Mouse (Mus musculus): ENCODE measurements around the gene Tex46. TPM values are rescaled to one million over a fixed set of nuclear protein-coding genes. Genes with fewer than 3 reads are reported as not detected.

The Tex46 gene
- total RNA-seq, 2 experiments from 2014 or later: not detected

DNA sequence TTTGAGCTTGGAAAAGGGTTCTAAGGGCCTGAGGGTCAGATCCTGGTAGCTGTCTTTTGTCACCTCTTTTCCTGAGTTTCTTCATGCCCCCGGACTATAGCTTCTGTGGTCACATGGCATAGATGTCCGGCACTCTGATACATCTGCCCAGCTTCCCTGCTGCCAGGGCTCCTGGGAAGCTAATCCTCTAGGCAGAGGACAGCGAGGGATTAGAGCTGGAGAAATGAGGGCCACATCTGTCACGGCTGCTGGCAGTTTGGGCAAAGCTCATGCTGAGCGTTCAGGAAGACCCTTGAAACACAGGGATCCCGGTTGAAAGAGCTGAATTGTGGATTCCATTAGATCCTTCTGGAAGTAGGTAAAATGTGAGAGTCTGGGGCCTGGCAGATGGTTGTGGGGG lies 12.2 kb downstream of the Tex46 start, which contains the start of gene Lactbl1:
Gene Lactbl1, plus strand, starts transcription at position 234 of the 400 bp plus-strand sequence.
- intact Hi-C loops (cut with DNase I): loop anchor here (2.0 to 10.0 kb wide), 2 partner anchors 254 to 378 kb away; partner anchors contain the start of gene Tcea3
- DNase-seq (ENCODE audit: low spot score in 2 of 2): no peak

DNA sequence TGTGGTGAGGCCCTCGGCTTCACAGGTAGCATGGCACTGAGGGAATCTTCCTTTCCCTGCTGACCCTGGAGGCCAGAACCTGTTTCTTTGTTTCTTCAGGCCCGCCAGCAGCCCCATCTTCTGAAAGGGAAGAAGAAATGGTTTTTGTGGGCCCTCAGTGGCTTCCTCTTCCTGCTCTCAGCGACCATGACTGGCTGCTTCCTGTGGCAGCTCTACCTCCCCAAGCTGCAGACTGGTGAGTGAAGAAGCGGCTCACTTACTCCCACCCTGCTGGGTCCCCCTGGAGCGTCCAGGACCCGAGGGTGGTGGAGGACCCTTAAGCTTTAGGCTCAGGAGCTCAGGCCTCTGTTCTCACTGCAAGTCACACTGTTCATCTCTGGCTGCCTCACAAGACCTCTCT lies 16.4 kb downstream of the Tex46 start:
- intact Hi-C loops (cut with DNase I): loop anchor here (10.0 kb wide), 1 partner anchor 382 kb away; the partner anchor contains the start of gene Tcea3
- no peak for DNase-seq (ENCODE audit: low spot score in 2 of 2)

DNA sequence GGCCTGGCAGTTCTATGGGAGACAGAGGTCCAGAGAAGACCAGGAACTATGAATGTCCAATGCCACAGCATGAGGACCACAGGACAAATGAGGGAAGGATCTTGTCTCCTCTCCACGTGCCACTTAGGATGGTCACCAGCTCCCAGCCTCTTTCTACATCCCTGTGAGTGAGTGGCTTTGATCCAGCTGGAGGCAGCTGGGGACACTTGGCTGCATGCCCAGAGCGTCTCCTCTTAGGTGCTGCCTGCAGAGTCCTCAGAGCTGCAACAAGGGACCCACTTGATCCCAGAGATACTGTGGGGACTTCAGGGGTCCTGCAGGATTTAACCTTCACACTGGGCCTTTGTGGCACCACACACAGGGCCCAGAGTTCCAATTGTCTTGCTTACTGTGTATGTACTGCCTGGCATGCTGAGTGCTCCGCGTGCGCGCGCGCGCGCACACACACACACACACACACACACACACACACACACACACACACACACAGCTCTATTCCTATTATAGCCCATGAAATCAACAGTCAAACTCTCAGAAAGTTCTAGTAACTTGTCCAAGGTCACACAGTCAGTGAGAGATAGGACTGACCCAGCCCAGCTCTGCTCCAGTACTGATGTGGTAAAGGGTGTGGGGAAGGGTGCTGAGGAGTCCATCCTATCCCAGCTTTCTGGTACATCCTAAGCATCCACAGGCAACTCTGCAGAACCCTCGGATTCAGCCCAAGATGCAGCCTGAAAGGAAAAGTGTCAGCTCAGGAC lies 21.2 kb downstream of the Tex46 start:
- intact Hi-C loops (cut with DNase I): no loop called here
- DNase-seq (ENCODE audit: low spot score in 2 of 2): peak; percentile 65 to 88

DNA sequence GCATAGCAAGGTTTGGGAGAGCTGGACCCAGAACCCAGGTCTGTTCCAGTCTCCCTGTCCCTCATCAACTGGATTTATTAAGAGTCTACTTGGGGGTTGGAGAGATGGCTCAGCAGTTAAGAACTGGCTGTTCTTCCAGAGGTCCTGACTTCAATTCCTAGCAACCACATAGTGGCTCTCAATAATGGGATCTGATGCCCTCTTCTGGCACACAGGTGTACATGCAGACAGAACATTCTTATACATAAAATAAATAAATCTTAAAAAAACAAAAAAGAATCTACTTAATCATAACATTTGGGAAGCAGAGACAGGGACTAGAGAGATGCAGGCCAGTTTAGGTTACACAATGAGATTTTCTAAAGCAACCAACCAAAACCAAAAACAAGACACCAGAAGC lies 25.8 kb downstream of the Tex46 start:
- DNase-seq (ENCODE audit: low spot score in 2 of 2): no peak
- intact Hi-C loops (cut with DNase I): no loop called here

DNA sequence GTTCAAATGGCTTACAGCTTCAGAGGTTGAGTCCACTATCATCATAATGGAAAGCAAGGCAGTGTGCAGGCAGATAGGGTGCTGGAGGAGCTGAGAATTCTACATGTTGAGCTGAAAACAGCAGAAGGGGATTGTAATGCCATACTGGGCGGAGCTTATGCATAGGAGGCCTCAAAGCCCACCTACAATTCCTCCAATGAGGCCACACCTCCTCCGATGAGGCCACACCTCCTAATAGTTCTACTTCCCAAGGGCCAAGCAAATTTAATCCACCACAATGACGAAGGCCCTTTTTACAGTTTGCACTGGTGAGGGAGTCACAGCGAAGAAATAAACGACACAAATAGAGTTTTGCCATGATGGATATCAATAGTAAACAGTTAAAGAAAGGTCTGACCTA lies 26.3 kb downstream of the Tex46 start:
- DNase-seq (ENCODE audit: low spot score in 2 of 2): no peak
- intact Hi-C loops (cut with DNase I): no loop called here

DNA sequence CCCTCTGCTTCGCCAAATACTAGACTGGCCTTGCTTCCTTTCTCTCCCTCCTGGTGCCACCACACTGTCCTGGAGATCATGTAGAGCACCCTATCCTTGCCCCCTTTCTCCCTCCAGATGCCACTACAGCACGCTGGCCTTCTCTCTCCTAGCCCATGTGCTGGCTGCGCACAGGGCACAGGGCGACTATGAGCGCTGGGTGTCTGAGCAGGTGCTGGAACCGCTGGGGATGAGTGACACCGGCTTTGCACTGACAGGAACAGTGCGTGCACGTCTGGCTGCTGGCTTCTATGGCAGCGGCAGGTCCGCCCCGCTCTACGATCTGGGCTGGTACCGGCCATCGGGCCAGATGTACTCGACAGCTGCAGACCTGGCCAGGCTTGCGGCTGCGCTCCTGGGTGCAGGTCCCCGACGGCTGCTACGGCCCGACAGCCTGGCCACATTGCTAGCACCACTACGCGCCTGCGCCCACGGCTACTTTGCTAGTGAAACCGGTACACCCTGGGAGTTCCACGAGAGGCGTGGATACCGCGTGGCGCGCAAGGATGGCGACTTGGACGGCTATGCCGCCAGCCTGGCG lies 26.8 kb downstream of the Tex46 start:
- DNase-seq (ENCODE audit: low spot score in 2 of 2): no peak
- intact Hi-C loops (cut with DNase I): no loop called here

DNA sequence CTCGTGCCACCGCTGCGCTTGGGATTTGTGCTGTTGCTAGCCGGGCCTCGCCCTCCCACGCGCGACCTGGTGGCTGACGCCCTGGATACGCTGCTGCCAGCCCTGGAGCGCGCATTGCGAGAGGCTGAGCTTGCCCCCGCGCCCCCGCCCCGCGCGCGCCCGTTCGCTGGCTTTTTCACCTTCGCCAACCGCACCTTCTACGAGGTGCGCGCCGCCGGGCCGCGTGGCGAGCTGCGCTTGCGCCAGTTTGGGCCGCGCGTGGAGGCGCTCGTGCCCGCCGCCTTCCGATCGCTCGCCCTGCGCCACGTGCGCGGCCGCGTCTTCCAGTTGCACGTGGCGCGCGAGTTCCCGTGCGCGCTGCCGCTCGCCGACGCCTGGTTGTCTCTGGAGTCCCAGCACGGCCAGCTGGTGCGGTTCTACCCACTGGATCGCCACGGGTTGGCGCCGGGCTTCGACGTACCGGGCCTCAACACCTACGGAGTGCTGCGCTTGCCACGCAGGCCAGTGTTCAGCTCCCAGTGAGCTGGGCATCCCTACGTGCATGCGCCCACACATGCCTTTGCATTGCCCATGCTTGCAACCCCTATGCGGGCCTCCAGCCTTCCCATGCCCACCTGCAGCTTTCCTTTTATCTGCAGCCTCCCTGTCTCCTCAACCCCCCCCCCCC lies 27.5 kb downstream of the Tex46 start:
- intact Hi-C loops (cut with DNase I): no loop called here
- DNase-seq (ENCODE audit: low spot score in 2 of 2): peak; percentile 82 to 90

DNA sequence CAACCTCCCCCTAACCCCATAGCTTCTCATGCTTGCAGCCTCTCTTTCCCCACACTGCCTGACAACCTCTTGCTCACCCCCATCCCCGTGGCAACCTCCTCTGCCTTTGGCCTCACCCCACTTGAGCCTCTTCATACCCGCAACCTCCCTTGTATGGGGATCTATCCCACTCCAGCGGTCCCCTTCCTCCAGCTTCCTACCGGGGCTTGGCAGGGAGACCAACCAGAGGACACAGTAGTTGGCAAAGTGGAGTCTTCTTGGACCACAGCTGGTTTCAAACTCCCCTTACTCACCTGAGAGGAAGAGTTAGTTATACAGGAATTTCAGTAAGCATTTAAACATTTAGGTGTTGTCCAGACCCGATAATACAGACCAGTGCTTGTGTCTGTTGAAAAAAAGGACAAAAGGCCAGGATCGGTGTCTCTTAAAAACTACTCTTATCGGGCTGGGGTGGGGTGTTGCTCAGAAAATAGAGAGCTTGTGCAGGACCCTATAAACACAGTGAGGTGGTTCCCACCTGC lies 28.1 kb downstream of the Tex46 start:
- DNase-seq (ENCODE audit: low spot score in 2 of 2): no peak
- intact Hi-C loops (cut with DNase I): no loop called here

DNA sequence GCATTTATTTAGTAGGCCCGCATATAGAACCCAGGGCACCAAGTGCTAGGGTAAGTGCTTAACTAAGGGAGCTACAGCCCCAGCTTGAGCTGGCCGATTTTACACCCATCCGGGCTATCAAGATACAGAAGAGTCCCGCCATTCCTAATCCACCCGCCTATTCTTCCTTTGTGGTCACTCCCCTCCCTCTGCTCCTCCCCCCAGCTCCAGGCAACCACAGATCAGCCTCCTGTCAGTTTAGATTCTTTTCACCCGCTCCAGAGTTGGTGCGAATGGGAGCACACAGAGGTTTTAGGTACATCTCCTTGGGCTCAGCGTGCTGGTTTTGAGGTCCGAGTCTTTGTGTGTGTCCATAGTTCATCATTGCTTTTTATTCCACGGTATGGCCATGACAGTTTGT lies 28.7 kb downstream of the Tex46 start:
- intact Hi-C loops (cut with DNase I): no loop called here
- DNase-seq (ENCODE audit: low spot score in 2 of 2): no peak

DNA sequence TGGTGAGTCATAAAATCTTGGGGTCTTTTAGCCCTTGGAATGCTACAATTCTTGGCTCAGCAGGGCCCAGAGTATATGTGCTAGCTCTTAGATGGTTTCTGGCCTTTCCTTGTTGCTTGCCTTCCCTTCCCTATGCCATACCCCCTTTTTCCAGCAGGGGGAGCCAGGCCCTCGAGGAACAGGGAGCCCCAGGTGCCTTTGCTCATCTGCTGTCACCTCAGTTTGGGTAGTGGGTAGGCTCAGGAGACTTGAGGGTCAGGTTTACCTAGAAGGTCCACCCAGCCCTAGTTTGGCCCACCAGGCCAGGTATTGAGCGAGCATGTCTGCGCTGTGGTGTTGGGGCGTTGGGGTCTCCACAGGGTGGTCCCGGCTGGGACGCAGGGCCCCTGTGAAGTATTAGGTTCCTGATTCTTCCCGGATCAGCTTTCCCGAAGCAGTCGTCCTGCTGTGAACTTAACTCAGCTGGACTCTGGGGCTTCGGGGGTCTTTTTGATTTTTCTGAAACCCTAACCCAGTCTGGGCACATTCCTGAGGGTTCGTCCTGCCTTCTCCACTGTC lies 38.8 kb downstream of the Tex46 start:
- DNase-seq (ENCODE audit: low spot score in 2 of 2): peak; percentile 91 to 92
- intact Hi-C loops (cut with DNase I): loop anchor here (5.0 kb wide), 1 partner anchor 423 kb away; no protein-coding TSS in a partner anchor

DNA sequence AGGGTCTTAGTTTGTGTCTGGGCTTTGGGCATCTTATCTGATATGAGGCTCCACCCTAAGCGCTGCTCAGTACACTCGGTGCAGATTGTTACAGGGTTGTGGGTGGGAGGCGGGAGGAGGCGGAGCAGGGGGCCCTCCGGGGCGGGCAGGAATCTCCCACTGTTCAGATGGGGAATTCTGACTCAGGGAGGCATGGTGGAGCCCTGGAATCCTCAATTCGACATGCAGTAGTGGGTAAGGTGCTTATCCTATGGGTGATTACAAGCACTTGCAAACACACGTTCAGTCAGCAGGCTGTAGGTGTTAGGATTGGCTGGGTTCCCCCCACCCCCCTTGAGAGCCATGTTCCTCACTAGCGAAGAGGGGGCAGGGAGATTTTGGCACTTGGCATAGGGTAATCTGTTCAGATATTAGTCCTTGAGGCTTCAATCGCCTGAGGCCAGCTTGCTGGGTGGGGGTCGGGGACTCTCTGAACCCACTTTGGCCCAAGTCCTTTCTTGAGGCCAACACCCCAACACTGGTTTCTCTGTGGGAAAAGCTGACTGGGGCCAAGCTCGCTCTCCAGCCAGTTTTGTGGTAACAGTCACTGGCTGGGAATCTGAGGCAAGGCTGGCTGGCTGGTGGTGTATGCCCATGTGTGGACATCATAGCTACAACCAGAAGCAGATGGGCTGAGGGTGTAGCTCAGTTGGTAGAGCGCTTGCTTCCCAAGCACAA lies 39.4 kb downstream of the Tex46 start:
- peak; percentile 37 to 52 for DNase-seq (ENCODE audit: low spot score in 2 of 2)
- intact Hi-C loops (cut with DNase I): loop anchor here (2.0 to 5.0 kb wide), 3 partner anchors 227 to 423 kb away; no protein-coding TSS in a partner anchor

DNA sequence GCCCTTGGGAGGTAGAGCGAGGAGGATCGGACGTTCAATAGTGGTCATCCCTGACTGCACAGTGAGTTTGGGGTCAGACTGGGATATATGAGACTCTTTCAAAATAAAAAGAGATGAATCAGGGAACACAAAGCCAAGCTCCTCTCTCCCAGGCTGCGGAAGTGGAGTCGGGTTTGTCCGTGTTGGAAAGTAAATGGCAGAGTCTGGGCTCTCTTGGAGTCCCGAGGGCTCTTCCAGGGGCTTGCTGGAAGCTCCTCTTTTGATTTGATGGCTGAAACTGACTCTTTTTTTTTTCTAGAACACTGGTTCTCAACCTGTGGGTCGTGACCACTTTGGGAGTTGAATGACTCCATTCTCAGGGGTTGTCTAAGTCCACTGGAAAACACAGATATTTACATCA lies 40.0 kb downstream of the Tex46 start:
- intact Hi-C loops (cut with DNase I): loop anchor here (2.0 to 5.0 kb wide), 2 partner anchors 227 to 327 kb away; no protein-coding TSS in a partner anchor
- no peak for DNase-seq (ENCODE audit: low spot score in 2 of 2)

DNA sequence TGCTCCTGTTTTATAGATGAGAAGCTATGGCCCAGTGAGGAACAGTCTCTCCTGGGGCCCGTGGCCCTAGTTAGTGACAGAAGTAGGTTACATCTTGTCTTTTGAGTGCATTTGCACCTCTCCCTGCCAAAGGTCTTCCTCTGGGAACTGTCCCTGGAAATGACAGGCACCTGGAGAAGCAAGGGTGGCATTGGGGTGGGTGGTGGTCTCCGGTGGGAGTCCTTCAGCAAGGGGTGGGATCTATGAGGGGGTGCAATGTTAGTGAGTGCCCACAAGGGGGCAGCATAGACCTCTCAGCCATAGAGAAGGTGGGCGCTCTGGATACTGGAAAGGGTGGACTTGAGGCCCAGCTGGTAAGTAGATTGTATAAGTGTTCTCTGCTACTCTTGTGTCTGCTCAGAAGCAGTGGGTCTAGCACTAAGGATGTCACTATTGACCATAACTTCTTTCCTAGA lies 41.1 kb downstream of the Tex46 start:
- intact Hi-C loops (cut with DNase I): loop anchor here (2.0 to 5.0 kb wide), 2 partner anchors 225 to 326 kb away; no protein-coding TSS in a partner anchor

DNA sequence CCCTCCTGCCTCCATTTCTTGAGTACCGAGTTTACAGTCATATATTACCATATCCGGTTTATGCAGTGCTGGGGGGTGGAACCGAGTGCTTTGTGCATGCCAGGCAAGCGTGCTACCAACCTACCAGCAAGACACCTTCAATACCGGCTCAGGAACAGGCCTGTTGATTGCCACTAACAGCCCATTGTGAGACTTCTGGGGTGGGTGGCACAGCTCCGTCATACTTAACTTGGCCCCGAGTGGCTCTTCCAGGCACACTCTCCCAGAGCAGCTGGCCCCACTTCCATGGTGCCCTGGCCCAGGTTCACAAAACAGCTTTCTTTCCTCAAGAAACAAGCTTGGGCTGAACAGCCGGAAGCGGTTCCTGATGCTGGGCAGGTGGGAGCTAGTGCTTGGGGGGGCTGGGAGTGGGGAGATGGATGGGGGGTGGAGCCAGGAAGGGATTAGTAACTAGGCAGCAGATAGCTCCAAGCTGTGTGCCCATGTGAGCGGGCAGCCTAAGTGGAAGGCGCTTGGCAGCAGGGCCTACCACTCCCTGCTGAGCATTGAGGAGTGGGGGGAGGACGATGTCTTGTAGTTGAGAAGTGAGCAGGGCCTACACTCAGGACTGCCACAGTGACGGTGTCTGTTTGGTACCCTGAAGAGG lies 41.8 kb downstream of the Tex46 start:
- DNase-seq (ENCODE audit: low spot score in 2 of 2): peak; percentile 44 to 80
- intact Hi-C loops (cut with DNase I): loop anchor here (2.0 to 5.0 kb wide), 2 partner anchors 225 to 325 kb away; no protein-coding TSS in a partner anchor

More for the DNA sequence above, 41.1 kb downstream of the Tex46 start:
- peak in 1 of 2 experiments; percentile 76 for DNase-seq (ENCODE audit: low spot score in 2 of 2)

DNA sequence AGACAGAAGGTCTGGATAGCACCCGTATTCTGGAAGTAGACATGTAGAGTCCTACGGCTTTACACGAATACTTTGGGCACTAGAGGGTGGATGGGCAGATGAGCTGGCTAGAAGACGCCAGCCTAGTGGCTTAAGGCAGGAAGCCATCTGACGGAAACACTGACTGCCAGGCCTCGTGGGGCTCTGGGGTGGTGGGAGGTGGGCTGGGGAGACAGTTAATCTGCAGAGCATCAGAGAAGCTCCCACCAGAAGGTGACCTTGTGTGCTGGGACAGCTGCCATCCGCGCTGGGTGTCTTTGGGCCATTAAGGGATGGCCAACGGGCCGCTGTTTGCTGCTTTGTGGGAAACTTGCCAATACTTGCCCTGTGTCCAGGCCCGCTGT lies 42.3 kb downstream of the Tex46 start:
- intact Hi-C loops (cut with DNase I): loop anchor here (5.0 kb wide), 1 partner anchor 325 kb away; no protein-coding TSS in a partner anchor
- no peak for DNase-seq (ENCODE audit: low spot score in 2 of 2)

DNA sequence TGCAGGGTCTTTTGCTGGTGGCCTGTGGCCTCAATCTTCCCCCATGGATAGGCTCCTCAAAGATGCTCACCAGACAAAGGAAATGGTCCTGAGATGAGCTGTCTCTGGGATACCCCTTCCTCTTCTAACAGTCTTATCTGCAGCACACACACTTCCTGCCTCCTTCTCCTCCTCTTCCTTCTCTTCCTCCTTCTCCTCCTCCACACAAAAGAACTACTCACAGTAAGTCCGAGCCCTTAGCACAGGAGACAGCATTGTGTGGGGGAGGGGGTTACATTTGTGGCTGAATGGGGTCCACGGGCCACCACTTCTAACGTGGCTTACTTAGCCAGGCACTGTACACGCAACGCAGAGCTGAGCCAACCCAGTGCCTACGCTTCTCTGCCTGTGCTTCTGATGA lies 42.8 kb downstream of the Tex46 start:
- intact Hi-C loops (cut with DNase I): loop anchor here (5.0 kb wide), 1 partner anchor 324 kb away; no protein-coding TSS in a partner anchor

DNA sequence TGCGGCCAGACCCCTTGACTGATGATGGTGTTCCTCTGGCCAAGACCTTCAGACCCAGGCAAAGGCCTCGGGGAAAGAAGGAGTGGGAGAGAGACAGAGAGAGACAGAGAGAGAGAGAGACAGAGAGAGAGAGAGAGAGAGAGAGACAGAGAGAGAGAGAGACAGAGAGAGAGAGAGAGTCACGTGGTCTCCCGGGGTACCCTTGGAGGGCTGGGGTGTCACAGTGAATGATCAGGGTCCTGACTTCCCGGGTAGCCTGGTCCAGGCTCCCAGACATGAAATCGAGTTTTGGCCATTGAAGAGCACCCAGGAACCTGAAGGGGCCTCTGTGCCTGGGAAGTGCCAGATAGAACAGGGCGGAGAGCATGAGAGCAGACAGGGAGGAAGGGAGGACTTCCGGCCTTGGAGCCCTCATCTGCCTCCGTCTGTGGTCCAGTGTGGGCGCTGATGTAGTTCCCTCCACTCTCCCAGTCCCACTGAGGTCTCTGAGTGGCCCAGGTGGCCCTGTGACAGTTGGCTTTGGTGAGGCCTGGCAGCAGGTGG lies 43.5 kb downstream of the Tex46 start:
- intact Hi-C loops (cut with DNase I): loop anchor here (5.0 kb wide), 1 partner anchor 324 kb away; no protein-coding TSS in a partner anchor
- DNase-seq (ENCODE audit: low spot score in 2 of 2): no peak

More for the DNA sequence above, 42.8 kb downstream of the Tex46 start:
- DNase-seq (ENCODE audit: low spot score in 2 of 2): no peak

DNA sequence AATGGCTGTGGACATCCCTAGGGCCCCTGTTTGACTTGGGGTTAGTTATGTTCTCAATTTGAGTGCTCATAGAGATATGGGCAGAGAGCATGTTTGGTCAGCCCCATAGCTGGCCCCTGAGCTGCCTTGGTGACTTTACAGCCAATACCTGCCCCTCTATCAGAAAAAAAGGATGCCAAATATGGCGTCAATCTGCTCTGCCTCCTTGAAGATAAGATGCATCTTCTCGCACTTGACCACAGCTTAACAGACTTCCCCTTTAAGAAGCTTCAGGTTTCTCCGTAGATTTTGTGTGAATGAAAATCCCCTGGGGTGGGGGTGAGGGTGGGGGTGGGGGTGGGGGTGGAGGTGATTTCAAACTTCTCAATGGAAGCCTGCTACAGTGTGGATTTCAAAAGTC lies 47.7 kb downstream of the Tex46 start:
- DNase-seq (ENCODE audit: low spot score in 2 of 2): no peak
- intact Hi-C loops (cut with DNase I): no loop called here
